Mouse (Mus musculus): ENCODE results near the gene Tnnc2.

Gene Tnnc2

DNA sequence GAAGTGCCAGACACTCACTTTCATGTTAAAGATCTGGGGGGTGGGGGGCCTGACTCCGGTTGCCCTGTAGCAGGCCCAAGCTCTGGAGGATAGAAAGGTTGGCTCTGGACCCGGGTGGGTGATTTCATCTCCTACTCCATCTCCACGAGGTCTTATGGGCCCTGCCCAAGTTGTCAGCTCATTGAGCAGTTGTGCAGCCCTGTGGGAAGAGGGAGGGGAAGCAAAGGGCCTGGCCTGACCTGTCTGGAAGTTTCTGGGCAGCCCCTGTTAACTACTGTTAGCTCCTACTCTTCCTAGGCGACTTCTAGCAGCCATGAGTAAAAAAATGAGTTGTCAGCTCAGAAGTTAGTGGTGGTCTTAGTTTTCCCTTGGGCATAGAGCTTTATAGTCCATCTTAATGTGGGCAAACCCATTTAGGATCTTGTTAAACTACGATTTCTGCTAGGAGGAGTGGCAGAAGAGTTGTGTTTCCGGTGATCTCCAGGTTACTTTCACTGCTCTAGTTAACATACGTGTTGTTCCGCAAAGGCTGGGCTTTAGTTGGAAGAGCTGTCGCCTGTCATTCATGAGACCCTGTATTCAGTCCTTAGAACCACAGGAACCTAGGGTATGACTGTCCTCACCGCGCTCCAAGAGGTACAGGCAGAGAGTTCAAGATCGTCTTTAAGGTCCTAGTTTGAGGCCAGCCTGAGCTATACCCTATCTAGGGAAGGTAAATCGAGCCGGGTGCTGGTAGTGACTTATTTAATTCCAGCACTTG is 6.4 kb downstream of the Tnnc2 start:
- DNase-seq (ENCODE audit: low spot score): no peak

DNA sequence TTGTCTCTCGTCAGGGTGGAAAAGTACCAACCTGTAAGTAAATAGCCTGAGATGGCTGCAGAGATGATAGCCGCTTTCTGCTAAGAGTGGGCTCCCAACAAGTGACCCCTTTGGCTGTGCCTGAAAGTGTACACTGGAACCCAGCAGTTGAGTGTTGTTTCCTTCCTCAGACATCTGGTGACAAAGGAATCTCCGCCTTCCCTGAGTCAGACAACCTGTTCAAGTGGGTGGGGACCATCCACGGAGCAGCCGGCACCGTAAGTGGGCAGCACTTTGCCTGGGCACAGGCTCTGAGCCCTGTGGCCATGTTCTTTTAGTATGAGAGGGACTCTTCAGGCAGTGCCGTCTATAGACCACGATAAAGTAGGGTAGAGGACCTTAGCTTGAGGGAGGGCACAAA is 8.6 kb downstream of the Tnnc2 start:
- no peak for DNase-seq (ENCODE audit: low spot score)

DNA sequence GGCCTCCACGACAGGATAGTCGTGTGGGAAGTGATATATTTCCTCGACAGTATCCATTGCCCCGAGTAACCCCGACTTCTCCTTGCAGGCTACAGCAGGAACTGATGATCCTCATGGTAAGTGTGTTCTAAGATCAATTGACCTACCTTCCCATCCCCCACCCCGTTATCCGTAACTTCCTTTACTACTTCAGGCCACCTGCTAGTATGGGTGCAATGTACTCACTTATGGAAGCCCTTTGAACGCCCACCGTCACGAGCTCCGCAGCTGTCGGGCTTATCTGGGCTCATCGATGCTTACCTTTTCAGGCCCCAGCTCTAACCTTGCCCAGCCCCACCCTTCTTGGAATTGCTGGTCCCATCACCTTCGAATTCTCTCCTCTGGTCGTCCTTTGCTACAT is 9.5 kb downstream of the Tnnc2 start:
- DNase-seq (ENCODE audit: low spot score): no peak

DNA sequence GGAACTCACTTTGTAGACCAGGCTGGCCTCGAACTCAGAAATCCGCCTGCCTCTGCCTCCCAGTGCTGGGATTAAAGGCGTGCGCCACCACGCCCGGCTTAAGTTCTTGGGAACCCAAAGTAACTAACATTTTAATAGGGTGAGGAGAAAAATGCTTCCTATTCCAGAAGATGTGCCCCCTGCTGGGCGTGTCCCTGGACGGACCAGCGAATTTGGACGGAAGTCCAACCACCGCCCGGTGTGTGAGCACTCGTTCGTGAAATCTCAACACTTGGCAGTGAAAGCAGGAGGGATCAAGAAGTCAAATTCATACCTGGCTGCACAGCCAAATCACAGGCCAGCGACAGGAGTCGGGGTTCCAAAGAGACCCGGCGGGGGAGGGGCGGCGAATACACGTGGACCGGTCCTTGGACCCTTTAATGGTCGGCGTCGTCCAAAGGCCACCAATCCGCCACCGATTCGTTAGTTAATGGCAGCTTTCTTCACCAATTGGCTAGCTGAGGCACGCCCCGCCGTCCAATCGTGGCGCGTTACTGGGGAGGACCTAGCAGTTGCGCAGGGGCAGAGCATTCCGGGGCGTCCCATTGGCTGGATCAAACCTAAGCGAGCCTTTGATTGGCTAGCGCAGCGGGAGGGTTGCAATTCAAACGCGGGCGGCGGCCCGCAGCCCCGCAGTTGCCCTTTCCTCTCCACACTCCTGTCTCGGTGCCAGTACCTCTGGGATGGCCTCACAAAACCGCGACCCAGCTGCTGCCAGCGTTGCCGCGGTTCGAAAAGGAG is 10.3 kb downstream of the Tnnc2 start, which contains the start of gene Ube2c:
Gene Ube2c (plus strand): TSS at position 641 of the 780 bp plus-strand sequence.
- DNase-seq (ENCODE audit: low spot score): peak; percentile 96

DNA sequence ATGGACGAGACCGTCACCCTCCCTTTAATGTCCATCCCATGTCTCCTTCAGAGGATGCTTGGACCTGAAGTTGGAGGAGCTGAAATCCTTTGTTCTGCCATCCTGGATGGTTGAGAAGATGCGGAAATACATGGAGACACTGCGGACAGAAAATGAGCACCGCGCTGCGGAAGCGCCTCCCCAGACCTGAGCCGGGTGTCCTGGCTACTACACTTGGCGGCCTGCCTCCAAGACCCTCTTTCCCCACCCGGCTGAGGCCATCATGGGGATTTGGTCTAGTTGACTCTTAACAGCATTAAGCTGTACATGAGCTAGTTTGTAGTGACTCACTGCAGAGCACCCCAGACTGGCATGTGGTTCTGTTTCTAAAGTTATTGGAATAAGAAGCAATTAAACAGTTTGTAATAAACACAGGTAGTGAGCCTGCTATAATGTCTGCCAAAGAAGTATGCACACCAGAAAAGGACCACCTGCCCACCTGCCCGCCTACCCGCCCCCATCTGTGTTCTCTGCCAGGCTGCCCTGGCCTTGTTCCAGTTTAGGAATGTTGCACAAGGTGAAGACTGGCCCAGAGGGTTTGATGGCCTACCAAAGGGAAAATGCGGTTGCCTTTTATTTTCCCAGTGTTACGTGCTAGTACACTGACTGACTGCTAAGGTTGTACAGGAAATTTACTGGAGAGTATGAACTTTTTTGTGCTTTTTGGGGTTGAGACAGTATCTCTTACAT is 11.8 kb downstream of the Tnnc2 start:
- DNase-seq (ENCODE audit: low spot score): peak; percentile 49

DNA sequence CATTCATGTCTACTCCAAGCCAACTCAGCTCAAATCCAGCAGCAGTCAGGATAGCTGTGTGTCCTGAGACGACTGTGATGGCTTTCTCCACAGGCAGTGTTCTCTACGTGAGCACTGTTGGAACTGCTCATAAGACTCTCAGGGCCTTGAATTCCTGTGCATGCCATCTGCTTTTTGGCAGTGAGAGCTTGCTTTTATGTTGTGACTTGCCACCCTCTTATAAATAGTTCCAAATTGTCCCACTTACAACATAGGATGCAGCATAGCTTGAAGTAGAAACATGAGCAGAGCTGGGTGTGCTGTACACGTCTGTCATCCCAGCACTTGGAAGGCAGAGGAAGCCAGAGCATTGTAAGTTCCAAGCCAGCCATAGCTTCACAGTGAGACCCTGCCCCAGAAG is 13.9 kb downstream of the Tnnc2 start:
- no peak for DNase-seq (ENCODE audit: low spot score)

DNA sequence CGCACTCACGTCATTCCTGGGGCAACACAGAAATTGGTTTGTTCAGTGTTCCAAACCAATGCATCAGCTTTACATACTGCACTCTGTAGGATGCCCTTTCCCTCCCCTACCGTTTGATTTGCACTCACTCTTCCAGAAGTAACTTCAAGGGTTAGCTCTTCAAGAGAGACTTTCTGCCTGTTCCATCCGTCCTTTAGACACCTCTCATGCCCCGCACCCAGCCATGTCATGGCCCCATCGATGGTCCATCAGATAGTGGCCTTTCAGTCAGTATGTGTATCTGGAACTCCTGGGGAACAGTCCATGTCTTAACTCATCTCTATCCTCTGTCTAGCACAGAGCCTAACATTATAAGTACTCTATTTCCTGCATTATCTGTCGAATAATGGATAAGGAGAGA is 17.2 kb downstream of the Tnnc2 start:
- no peak for DNase-seq (ENCODE audit: low spot score)

DNA sequence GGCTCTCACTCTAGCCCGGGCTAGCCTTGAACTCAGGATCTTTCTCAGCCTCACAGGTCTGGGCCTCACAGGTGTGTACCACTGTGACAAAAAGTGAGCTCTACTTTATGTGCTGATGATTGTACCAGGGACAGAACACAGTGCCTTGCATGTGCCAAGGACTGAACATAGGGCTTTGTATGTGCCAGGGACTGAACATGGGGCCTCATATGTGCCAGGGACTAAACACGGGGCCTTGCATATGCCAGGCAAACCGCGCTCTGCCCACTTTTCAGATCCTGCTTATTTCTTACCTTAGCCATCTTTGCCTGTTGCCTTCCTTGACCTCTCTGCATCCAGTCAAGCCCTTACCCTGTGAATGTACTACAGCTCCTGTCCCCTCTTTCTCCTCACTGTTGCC is 17.8 kb downstream of the Tnnc2 start:
- DNase-seq (ENCODE audit: low spot score): no peak

DNA sequence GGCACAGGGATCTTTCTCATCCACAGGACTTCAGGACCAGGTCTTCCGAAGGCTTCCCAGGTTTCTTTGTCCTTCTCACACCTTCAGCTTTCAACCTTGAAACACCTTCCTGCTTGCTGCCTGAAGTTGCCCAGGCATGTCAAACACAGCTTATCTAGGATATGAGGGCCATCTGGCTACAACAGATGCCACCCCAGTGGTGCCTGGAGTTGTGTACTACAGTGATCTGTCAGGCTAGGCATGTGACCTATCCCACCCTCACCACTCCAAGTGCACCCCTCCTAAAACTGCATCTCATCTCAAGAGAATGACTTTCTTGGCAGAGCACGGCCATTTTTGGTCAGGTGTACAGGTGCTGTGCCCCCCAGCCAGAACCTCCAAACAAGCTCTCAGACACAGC is 18.3 kb downstream of the Tnnc2 start:
- DNase-seq (ENCODE audit: low spot score): no peak

DNA sequence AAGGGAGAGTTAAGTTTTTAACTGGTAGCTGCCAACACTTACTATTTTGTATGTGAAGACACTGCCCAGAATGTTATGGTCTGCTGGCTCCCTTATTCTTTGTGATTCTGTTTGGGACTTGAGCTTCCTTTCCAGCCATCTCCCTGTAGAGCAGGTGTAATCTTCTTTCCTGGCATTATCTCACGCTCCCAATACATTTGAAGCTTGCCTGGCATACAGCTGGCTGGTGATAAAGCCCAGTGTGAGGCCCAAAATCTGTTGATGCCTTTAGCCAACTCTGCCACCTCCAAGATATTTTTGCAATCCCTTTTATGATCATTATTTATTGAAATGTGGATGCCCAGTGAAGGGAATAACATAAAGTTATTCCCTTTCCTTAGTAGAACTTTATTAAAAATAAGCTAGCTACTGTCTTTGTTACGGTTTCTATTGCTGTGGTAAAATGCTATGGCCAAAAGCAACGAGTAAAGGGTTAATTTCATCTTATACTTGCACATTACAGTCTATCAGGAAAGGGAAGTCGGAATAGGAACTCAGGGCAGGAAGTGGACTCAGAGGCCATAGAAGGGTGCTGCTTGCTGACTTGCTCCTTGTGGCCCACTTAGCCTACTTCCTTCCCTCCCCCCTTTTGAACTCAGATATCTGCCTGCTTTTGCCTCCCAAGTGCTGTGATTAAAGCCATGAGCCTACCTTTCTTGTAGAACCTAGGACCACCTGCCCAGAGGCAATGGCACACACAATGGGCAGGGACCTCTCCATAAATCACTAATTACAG is 19.5 kb downstream of the Tnnc2 start:
- no peak for DNase-seq (ENCODE audit: low spot score)

DNA sequence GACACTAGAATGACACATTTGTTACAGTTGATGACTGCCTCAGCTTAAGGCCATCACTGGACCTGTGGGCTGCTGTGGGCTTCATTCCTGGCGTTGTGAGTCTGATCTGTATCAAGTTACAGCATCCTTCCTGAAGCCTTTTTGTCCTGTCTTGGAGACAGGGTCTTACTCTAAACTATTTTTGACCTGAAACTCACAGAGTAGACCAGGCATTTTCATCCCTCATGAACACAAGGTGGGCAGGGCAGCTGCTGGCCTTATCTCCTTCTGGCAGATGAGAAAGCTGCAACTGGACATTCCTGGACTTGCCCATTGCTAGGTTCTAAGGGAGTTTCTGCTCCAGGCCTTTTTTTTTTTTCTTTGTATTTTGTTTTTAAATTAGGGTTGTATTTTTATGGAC is 21.1 kb downstream of the Tnnc2 start:
- DNase-seq (ENCODE audit: low spot score): no peak

DNA sequence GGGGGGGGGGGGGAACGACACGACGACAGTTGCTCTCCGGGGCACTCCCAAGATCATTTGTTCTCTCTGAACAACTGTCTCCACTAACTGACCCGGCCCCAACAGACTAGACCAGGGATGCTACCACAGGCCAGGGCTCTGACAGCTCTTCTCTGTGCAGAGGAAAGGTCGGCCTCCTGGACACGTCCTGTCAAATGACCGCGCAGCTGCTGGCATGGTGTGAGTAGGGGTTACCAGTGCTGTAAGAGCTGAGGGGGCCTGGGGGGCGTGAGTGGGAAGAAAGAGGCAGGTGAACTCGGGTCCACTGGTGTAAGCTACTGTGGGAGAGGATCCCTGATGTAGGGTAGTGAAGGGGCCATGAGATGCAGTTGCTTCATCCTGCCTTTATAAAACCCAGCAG is 21.9 kb downstream of the Tnnc2 start:
- no peak for DNase-seq (ENCODE audit: low spot score)

DNA sequence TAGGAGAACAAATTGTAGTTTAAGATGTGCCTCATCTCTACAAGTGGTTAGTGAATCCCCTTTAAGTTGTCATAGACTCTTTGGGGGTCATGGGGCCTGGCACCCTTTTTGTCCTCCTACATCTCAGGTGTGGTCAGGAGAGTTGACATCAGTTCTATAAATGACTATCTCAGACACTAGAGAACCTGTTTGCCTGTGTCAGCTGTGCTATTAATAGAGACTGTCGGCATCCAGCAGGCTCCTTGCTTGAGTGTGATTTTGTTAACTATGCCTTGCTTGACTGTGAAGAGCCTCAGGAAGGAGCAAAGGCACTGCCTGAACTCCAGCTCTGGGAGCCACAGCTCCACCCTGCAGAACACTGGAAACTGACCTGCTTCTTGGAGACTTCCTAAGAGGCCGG is 25.0 kb downstream of the Tnnc2 start:
- DNase-seq (ENCODE audit: low spot score): no peak

DNA sequence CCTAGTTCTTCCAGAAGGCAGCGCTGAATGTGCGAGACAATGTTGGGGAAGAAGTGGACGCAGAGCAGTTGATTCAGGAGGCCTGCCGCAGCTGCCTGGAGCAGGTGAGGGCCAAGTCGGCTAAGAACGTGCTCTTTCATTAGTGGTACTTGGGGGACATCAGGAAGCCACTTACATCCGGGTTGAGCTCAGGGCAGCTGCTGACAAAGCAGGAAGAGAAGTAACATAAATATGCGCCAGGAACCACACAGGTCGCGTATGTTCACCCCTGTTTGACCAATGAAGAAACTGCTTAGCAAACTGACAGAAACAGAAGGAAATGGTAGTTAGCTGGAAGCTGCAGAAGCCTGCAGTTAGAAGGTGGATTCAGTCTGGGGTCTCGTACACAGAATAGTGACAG is 25.7 kb downstream of the Tnnc2 start:
- DNase-seq (ENCODE audit: low spot score): no peak

DNA sequence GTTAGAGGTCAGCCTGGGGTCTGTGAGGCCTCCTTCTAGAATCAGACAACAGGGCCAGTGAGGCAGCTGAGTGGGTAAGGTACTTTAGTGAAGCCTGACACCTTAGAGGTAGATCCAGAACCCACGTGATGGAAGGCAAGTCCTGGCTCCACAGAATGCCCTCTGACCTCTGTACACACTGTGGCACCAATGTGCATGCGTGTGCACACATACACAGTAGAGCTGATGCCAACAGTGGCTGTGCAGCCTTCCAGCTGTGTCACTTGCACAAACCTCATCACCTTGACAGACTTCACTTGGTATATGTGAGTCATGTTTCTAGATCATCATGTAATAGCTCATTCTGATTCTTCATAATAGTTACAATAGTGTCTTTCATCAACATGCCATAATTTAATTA is 27.3 kb downstream of the Tnnc2 start:
- no peak for DNase-seq (ENCODE audit: low spot score)

DNA sequence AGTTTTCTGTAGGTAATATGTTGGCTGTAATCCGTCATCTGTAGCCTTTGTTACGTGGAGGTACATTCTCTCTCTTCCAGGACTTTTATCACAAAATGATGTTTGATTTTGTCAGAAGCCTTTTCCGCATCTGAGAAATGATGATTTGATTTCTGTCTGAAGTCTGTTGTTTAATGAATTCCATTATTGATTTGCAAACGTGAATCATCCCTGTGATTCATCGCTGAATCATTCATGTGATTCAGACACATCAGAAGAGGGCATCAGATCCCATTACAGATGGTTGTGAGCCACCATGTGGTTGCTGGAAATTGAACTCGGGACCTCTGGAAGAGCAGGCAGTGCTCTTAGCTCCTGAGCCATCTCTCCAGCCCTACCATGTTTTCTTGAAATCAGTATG is 30.8 kb downstream of the Tnnc2 start:
- DNase-seq (ENCODE audit: low spot score): no peak

DNA sequence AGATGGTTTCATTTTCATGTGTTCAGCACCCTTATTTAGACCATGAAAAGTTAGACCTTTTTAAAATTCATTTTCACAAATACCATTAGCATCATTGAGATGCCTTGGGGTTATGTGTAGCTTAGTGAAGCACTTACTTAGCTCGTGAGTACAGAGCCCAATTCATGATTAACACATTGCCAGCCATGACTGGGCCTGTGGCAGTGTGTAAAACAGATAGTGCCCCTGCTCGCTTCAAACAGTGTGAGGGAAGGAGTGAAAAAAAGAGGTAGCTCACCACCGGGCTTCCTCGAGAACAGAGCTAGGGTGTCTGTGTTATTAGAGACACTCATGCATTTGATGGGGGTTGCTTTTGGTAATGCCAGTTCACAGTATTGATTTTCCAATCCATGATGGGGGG is 31.6 kb downstream of the Tnnc2 start:
- no peak for DNase-seq (ENCODE audit: low spot score)

DNA sequence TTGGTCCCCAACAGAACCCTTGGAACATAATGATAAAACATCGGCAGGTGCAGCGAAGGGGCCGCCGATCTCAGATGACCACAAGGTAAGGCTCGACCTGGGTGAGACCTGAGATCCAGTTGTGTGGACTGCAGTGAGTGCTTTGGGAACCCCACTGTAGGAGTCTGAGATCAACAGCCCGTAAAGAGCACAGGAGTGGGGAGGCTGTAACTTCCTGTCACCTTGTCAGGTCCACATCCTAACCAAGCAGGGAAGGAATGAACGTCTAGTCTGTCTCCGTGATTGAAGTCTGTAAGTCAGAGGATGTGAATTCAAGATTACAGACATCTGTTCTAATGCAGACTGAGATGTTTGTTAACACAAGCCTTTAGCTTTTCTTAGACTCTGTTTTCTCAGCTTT is 33.1 kb downstream of the Tnnc2 start:
- no peak for DNase-seq (ENCODE audit: low spot score)

DNA sequence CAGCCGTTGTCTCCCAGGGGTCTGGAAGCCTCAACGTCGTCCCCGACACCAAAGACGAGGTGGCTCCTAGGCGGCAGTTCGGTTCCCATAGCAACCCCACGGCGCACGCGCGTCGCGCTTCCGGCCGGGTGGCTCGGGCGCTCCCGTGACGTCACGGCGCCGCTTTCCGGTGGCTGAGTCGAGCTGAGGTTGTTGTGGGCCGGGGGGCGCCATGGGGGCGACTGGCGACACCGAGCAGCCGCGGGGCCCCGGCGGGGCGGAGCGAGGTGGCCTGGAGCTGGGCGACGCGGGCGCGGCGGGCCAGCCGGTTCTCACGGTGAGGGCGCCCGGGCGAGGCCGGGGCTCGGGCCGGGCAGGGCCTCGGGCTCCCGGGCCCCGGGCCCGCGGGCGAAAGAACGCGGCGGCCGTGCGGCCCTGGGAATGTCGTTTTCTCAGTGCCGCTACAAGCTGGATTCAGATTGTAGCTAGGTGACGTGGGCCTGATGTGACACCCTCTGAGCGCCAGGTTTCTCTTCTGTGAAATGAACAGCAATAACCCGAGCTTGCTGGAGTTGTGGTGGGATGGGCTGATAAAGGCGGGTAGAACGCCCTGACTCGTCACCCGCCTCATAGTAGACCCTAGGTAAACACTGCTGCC is 33.8 kb downstream of the Tnnc2 start, which contains the start of the genes Wfdc3 and Dnttip1:
Gene Wfdc3 (minus strand): TSS at position 89 of the 637 bp plus-strand sequence.
Gene Dnttip1 (plus strand): TSS at position 141 of the 637 bp plus-strand sequence.
- peak; percentile 98 for DNase-seq (ENCODE audit: low spot score)

DNA sequence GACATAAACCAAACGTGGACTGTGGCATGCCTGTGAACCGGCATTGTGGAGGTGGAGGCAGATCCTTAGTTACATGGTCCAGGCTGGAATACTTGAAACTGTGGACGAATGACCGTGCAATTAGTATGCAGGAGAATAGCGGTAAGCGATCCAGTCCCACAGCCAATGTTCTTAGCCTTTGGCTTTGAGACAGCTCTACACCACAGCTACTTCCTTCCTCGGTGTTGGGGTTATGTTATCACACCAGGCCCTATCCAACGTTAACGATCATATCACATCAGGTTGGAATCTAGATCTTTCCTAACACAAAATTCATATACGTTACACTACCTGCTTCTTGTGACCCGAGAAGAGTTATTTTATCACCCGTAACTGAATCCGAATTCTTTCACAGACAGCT is 34.8 kb downstream of the Tnnc2 start:
- no peak for DNase-seq (ENCODE audit: low spot score)

DNA sequence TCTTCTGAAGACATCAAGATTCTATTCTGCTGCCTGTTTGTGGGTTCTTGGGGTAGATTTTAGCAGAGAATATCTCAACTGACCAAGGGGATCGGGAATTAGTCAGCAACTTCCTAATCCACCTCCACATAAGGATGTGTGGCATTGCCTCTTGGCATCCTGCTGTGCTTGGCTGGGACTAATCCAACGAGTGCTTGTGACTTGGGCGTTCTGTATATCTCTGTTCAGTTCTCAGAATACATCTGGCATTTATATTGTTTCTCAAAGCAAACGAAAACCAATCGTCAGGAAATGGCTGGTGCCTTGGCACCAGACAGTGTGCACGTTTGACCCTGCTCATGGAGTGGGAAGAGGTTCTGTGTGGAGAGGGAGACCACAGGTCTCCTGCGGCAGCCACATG is 39.9 kb downstream of the Tnnc2 start:
- no peak for DNase-seq (ENCODE audit: low spot score)
